Comparison of ENCODE assay signal across 11 mouse cellular contexts in the genomic region with DNA sequence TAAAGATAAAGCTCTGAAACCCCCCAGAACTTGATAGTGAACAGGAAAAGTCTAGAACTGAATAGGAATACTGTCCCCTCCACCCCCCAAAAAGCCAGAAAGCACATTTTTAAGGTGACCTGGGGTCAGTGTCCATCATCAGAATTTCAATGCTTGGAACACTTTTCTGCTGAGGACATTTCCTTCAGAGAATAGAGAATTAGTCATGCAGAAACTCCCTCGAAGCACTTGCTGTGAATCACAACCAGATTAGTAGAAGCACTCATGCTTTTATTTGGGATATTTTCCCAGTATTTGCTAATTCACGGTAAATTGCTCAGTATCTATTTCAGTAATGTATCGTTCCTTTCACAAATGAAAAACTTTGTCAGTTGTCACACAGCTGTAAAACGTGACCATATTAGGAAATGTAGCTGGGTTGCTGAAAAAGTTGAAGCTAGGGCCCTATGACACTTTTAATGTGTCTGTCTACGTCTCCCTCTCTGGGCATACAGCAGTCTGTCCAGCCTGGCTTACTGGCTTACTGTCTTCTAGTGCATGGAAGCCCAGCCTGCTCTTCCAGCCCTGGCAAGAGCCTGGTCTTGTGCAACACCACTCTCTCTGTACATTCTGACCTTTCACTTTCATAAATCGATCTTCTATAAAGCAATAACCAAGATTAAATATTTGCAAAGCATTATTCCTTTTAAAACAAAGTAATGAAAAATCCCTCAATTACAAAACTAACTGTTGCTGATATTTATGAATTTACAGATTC.
A peak's percentile ranks its signal among the peaks of the same experiment; 100 is the strongest.
DNase-seq lines count a peak whose midpoint lies in the region; ATAC-seq and TF ChIP-seq lines count a peak whose summit lies in the region.
"Had no signal": no experiment of that assay in that cellular context is flagged by ENCODE, and none has a peak within 500 bp of the region (broad histone marks: within the 10 kb centered on the region; RNA-seq: fewer than 3 reads in every experiment).

No protein-coding gene starts in this region.

- H3K4me1 ChIP-seq in lung, embryonic 14.5 days (ENCODE audit: insufficient read depth): 0 out of 2 replicates have a peak, but pooled peaks cover 8% of the 10 kb centered on the region
- H3K4me1 ChIP-seq: heart, embryonic 10.5 days had no signal

- H3K9ac ChIP-seq in lung, embryonic 14.5 days: no peak overlapping the region

- peak overlapping the region; percentile 75 for H3K27ac ChIP-seq in lung, embryonic 14.5 days (ENCODE audit: low read depth)
- H3K27ac ChIP-seq: heart, embryonic 10.5 days had no signal

- no peak overlapping the region for H3K4me2 ChIP-seq in lung, embryonic 14.5 days

- TF ChIP-seq CTCF in lung, embryonic 14.5 days (IDR thresholded peaks at IDR 0.05; ENCODE audit: low read depth): no peak

- ATAC-seq in lung, embryonic 14.5 days (ENCODE audit: insufficient read depth): no peak
- ATAC-seq: forebrain, embryonic 14.5 days had no signal

- H3K4me3 ChIP-seq in lung, embryonic 14.5 days (ENCODE audit: low read depth, low read length): no peak overlapping the region
- H3K4me3 ChIP-seq: heart, embryonic 10.5 days had no signal

- H3K9me3 ChIP-seq in lung, embryonic 14.5 days (ENCODE audit: low read depth, low read length): no peaks in the 10 kb centered on the region
- H3K9me3 ChIP-seq: heart, embryonic 10.5 days had no signal

- DNase-seq in heart, adult 9 months (ENCODE audit: low spot score in 2 of 2): peak; percentile 28 to 29
- DNase-seq in heart, adult 8-10 months (ENCODE audit: low spot score): no peak
- peak; percentile 19 for DNase-seq in lung, embryonic 14.5 days
- DNase-seq in lung, postnatal 25 days (ENCODE audit: low spot score): no peak
- peak; percentile 69 for DNase-seq in adipocyte (ENCODE audit: low spot score)
- peak; percentile 36 for DNase-seq in mesoderm, embryonic 11.5 days (ENCODE audit: low read depth, low spot score)
- no peak for DNase-seq in spleen, postnatal 10 days (ENCODE audit: low spot score in 2 of 2)
- DNase-seq: cerebellum, postnatal 10 days; thymus, postnatal 14 days had no signal

- H3K36me3 ChIP-seq in lung, embryonic 14.5 days (ENCODE audit: insufficient read depth): no peaks in the 10 kb centered on the region
- H3K36me3 ChIP-seq: heart, embryonic 10.5 days had no signal

- H3K27me3 ChIP-seq in lung, embryonic 14.5 days (ENCODE audit: insufficient read depth, low read length): no peaks in the 10 kb centered on the region

- WGBS in lung, embryonic 14.5 days: 38% methylated on average over 6 of the region's 6 CpGs

Comparison
In these comparisons a context has a peak if more than half of its experiments do, and no peak if none do; other contexts are left out.
1. DNase-seq: peak in heart, adult 9 months (2 of 2), lung, embryonic 14.5 days (single experiment), adipocyte (single experiment) and mesoderm, embryonic 11.5 days (single experiment); none in heart, adult 8-10 months (single experiment), lung, postnatal 25 days (single experiment) and spleen, postnatal 10 days (0 of 2).